Mouse (Mus musculus) neural tube, embryonic 14.5 days (tissue): Measurements from ENCODE around the gene Chad. TPM values are rescaled to one million over a fixed set of nuclear protein-coding genes. Genes with fewer than 3 reads are reported as not detected.
A peak's percentile ranks its signal among the peaks of the same experiment; 100 is the strongest.

Source experiments
- ATAC-seq: fragments of 200-750 bp; cut with Nextera tagmentation; 2 replicates; pipeline ENCODE4 v1.8.0; 2017; ENCODE audit warnings: low read depth, mild to moderate bottlenecking, moderate TSS enrichment, moderate library complexity
- H3K27ac ChIP-seq: fragments of 300-500 bp; sonication (generic); 2 replicates; pipeline ENCODE4 v1.5.1; 2014; ENCODE audit warnings: low read depth, mild to moderate bottlenecking, control low read depth, low read length, moderate library complexity, mixed read lengths
- H3K27me3 ChIP-seq: fragments of 300-500 bp; sonication (generic); 2 replicates; pipeline ENCODE4 v1.6.1; 2014; ENCODE audit warnings: low read length; ENCODE audit not compliant: control insufficient read depth, insufficient read depth
- H3K36me3 ChIP-seq: fragments of 300-500 bp; sonication (generic); 2 replicates; pipeline ENCODE4 v1.6.1; 2014; ENCODE audit warnings: low read length, mixed read lengths; ENCODE audit not compliant: control insufficient read depth, insufficient read depth
- H3K4me1 ChIP-seq: fragments of 300-500 bp; sonication (generic); 2 replicates; pipeline ENCODE4 v1.6.1; 2014; ENCODE audit warnings: low read length; ENCODE audit not compliant: control insufficient read depth, insufficient read depth
- H3K4me2 ChIP-seq: fragments of 300-500 bp; sonication (generic); 2 replicates; pipeline ENCODE4 v1.6.1; 2014; ENCODE audit warnings: mild to moderate bottlenecking, low read depth, low read length, control low read depth
- H3K4me3 ChIP-seq: fragments of 300-500 bp; sonication (generic); 2 replicates; pipeline ENCODE4 v1.5.1; 2014; ENCODE audit warnings: low read depth, low read length, control low read depth, mixed read lengths
- H3K9ac ChIP-seq: fragments of 300-500 bp; sonication (generic); replicated peaks from 2 replicates; pipeline ENCODE4 v1.6.1; 2014; ENCODE audit warnings: low read depth, mild to moderate bottlenecking, control low read depth, low read length, mixed read lengths
- H3K9me3 ChIP-seq: fragments of 300-500 bp; sonication (generic); 2 replicates; pipeline ENCODE4 v1.6.1; 2016; ENCODE audit warnings: low read length; ENCODE audit not compliant: control insufficient read depth
- WGBS: fragments of 180-500 bp; shearing (Covaris S2); extraction: QIAGEN DNeasy Blood & Tissue Kit; methylation state at CpG from one replicate; pipeline ENCODE4 v1.1.7; 2014; 5-methylcytosine and 5-hydroxymethylcytosine counted together
- polyA plus RNA-seq: library from polyadenylated mRNA; unstranded; fragments of >200 nt; fragmentation: Nextera tagmentation; extraction: Ambion mirVana; gene quantifications from 2 replicates; pipeline ENCODE4 v1.2.1, GENCODE M21; 2014

Gene Chad
- 0.15 and 0.35 TPM in 2 replicates for polyA plus RNA-seq

- Histone ChIP-seq H3K9me3 (no peaks in the 10 kb centered on the region), H3K9ac (no peak within 1 kb of the TSS), H3K4me1 (0 out of 2 replicates have a peak, but pooled peaks cover 5% of the 10 kb centered on the region), H3K4me2 (peak within 1 kb of the TSS; percentile 41), H3K27me3 (peaks cover 13% of the 10 kb centered on the region), H3K27ac (no peak within 1 kb of the TSS), H3K36me3 (no peaks in the 10 kb centered on the region), H3K4me3 (peak within 1 kb of the TSS; percentile 13; the same call in 1 of the 2 replicates)
- no peak for ATAC-seq
- 2% methylated on average over 35 of the region's 35 CpGs for WGBS
Measured at GRCm38 (mm10) chr11:94564437-94565150, at the start of gene Chad. Gene Chad, plus strand, starts transcription at chr11:94565047.

- no peaks in the 10 kb centered on the region for H3K4me1 ChIP-seq
- peak within 1 kb of the TSS; percentile 93 for H3K4me2 ChIP-seq
- H3K27ac ChIP-seq, result no peak within 1 kb of the TSS
- no peaks in the 10 kb centered on the region for H3K27me3 ChIP-seq
- peak; percentile 72 for ATAC-seq
- peak within 1 kb of the TSS; percentile 59 for H3K9ac ChIP-seq
- H3K4me3 ChIP-seq, result peak within 1 kb of the TSS; percentile 43
- no peaks in the 10 kb centered on the region for H3K9me3 ChIP-seq
- 1% methylated on average over 42 of the region's 42 CpGs for WGBS
- H3K36me3 ChIP-seq, result no peaks in the 10 kb centered on the region
Measured at GRCm38 (mm10) chr11:94521219-94521843, 43.5 kb upstream of the Chad start, which contains the start of gene Mycbpap. Gene Mycbpap, minus strand, starts transcription at chr11:94521742.

GRCm38 (mm10) chr11:94526171-94526879 is 38.5 kb upstream of the Chad start:
- H3K36me3 ChIP-seq, result no peaks in the 10 kb centered on the region
- H3K27ac ChIP-seq, result no peak overlapping the region
- H3K9ac ChIP-seq, result no peak overlapping the region
- H3K27me3 ChIP-seq, result no peaks in the 10 kb centered on the region
- H3K4me3 ChIP-seq, result no peak overlapping the region
- H3K4me1 ChIP-seq, result no peaks in the 10 kb centered on the region
- no peak for ATAC-seq
- H3K4me2 ChIP-seq, result no peak overlapping the region
- 47% methylated on average over 9 of the region's 9 CpGs for WGBS
- no peaks in the 10 kb centered on the region for H3K9me3 ChIP-seq

- H3K27me3 ChIP-seq, result no peaks in the 10 kb centered on the region
- H3K27ac ChIP-seq, result no peak overlapping the region
- no peak overlapping the region for H3K4me3 ChIP-seq
- no peak for ATAC-seq
- no peaks in the 10 kb centered on the region for H3K4me1 ChIP-seq
- no peak overlapping the region for H3K9ac ChIP-seq
- no peaks in the 10 kb centered on the region for H3K9me3 ChIP-seq
- no peak overlapping the region for H3K4me2 ChIP-seq
- WGBS, result 52% methylated on average over 3 of the region's 3 CpGs
- H3K36me3 ChIP-seq, result no peaks in the 10 kb centered on the region
Measured at GRCm38 (mm10) chr11:94528879-94529278, 36.0 kb upstream of the Chad start.

- no peak for ATAC-seq
- Histone ChIP-seq H3K27ac (no peak overlapping the region), H3K9ac (no peak overlapping the region), H3K4me1 (no peaks in the 10 kb centered on the region), H3K9me3 (no peaks in the 10 kb centered on the region), H3K27me3 (no peaks in the 10 kb centered on the region), H3K4me3 (no peak overlapping the region), H3K4me2 (no peak overlapping the region), H3K36me3 (no peaks in the 10 kb centered on the region)
- WGBS, result 78% methylated on average over 8 of the region's 8 CpGs
Measured at GRCm38 (mm10) chr11:94533171-94533570, 31.7 kb upstream of the Chad start.

GRCm38 (mm10) chr11:94538733-94539292 is 26.0 kb upstream of the Chad start:
- Histone ChIP-seq H3K9me3 (no peaks in the 10 kb centered on the region), H3K4me2 (no peak overlapping the region), H3K36me3 (no peaks in the 10 kb centered on the region), H3K9ac (no peak overlapping the region), H3K4me1 (no peaks in the 10 kb centered on the region), H3K27ac (no peak overlapping the region), H3K27me3 (no peaks in the 10 kb centered on the region), H3K4me3 (no peak overlapping the region)
- ATAC-seq, result no peak
- WGBS, result 71% methylated on average over 8 of the region's 8 CpGs

GRCm38 (mm10) chr11:94539761-94540160 is 25.1 kb upstream of the Chad start:
- H3K4me3 ChIP-seq, result no peak overlapping the region
- no peak for ATAC-seq
- 78% methylated on average over 7 of the region's 7 CpGs for WGBS

GRCm38 (mm10) chr11:94542400-94542799 is 22.4 kb upstream of the Chad start:
- H3K9ac ChIP-seq, result no peak overlapping the region
- WGBS, result 87% methylated on average over 4 of the region's 4 CpGs
- H3K4me3 ChIP-seq, result no peak overlapping the region
- no peak for ATAC-seq
- H3K27me3 ChIP-seq, result no peaks in the 10 kb centered on the region
- no peak overlapping the region for H3K4me2 ChIP-seq
- H3K27ac ChIP-seq, result no peak overlapping the region
- H3K9me3 ChIP-seq, result no peaks in the 10 kb centered on the region
- H3K4me1 ChIP-seq, result no peaks in the 10 kb centered on the region
- H3K36me3 ChIP-seq, result no peaks in the 10 kb centered on the region

More at GRCm38 (mm10) chr11:94539761-94540160, 25.1 kb upstream of the Chad start:
- Histone ChIP-seq H3K27ac (no peak overlapping the region), H3K9me3 (no peaks in the 10 kb centered on the region), H3K27me3 (no peaks in the 10 kb centered on the region), H3K4me2 (no peak overlapping the region), H3K9ac (no peak overlapping the region), H3K4me1 (no peaks in the 10 kb centered on the region), H3K36me3 (no peaks in the 10 kb centered on the region)
